Mouse (Mus musculus): Measurements from ENCODE around the gene Hmga1. TPM values are rescaled to one million over a fixed set of nuclear protein-coding genes. Genes with fewer than 3 reads are reported as not detected.

Gene Hmga1
- total RNA-seq, 2 experiments from 2014 or later = 24.0 to 25.2 TPM

- intact Hi-C loops (cut with DNase I) = no loop called here
- DNase-seq = no peak
These were observed 23.5 kb downstream of the Hmga1 start for GRCm38 (mm10) chr17:27579816-27580215.

- intact Hi-C loops (cut with DNase I) = no loop called here
- DNase-seq = no peak
These were observed 24.2 kb downstream of the Hmga1 start for GRCm38 (mm10) chr17:27580392-27581068.

GRCm38 (mm10) chr17:27583185-27583894, 27.0 kb downstream of the Hmga1 start:
- DNase-seq = no peak
- intact Hi-C loops (cut with DNase I) = no loop called here

DNA sequence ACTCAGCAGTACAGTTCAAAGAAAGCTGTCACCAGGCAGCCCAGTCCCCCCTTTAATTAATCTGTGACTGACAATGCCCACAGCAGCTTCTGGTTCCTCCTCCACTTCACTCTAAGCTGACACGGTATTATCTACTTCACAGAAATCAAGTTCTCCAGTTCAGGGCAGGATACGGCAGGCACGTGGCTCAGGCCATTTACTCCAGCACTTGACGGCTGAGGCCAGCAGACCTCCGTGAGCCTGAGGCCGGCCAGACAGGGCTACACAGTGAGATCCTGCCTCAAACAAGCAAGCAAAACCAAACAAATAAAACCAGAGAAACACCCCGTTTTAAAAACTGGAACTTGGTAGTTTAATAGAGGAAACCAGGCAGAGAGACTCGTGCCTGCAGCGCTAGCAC, 30.4 kb downstream of the Hmga1 start:
- intact Hi-C loops (cut with DNase I) = no loop called here
- no peak for DNase-seq

DNA sequence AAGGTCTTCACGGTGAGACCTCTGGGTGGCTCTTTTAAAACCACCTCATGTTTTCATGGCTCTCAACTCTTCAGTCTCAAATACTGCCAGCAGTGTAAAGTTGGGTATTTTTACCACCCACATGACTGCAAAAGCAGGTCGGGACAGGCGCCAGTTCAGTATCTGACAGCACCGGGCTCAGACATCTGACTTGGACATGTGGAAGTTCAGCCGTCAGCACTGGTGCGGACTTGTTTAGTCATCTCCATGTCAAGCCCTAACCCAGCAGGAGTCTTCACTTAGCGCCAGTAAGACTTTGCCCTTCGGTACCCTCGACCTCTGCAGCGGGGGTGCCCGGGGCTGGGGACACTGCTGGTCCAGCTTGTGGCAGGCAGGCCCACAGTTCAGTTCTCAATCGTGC, 31.0 kb downstream of the Hmga1 start:
- intact Hi-C loops (cut with DNase I) = no loop called here
- peak in 1 of 2 experiments; percentile 39 for DNase-seq

DNA sequence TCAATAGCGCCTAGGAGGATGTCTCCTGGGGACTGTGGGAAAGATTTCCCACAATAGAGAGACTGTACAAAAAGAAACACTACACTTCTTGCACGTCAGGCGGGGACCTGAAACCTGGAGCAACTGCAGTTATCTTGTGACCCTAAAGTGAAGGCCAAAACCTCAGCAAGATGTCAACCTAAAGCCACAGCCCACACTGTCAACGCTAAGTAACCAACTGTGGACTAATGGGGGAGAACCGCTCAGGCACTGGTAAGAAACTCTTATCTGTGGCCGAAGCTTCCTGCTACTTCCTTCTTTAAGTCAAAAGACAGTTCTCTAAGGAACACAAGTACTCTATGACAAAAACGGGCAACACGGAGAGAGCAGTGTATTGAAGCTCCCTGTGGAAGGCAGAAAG, 31.9 kb downstream of the Hmga1 start:
- intact Hi-C loops (cut with DNase I) = no loop called here
- DNase-seq = no peak

DNA sequence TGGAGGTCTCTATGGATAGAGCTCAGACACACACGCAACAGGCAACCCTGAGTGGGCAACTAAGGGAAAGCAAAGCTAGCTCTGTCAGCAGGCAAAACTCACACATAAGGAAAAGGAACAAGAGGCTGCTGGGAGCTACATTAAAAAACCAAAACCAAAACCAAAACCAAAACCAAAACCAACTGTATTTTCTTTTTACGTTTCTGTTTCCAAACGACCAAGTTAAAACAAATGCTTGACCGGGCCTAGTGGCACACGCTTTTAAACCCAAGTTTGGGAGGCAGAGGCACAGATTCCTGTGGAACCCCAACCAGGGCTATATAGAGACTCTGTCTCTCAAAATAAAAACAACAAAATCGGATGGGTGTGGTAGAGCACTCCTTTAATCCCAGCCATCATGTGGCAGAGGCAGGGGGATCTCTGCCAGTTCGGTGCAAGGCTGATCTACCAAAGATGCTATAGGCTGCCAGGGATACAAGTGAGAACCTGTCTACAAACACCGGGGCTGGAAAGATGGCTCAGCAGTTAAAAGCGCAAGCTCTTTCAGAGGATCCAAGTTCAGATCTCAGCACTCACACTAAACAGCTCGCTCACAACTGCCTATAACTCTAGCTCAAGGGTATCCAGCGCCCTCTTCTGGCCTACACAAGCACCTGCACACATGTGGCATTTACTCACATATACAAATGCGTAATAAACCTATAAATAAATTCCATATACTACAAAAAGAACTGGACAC, 35.7 kb downstream of the Hmga1 start:
- no peak for DNase-seq
- intact Hi-C loops (cut with DNase I) = no loop called here

DNA sequence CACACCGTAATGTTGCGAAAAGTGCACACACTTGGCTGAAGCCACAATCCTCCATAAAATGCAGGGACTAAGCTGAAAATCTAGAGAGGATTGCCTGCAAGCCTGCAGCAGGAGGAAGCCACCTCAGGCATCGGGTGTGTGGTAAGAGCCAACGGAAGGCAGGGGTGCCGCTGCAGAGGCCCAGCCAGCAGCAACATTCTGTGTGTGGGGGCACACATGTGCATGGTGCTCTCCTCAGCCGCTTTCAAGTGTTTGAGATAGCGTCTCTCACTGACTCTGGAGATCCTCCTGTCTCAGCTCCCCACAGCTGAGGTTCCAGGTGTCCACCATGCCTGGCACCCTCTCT, 36.2 kb downstream of the Hmga1 start:
- intact Hi-C loops (cut with DNase I) = no loop called here
- DNase-seq = no peak

DNA sequence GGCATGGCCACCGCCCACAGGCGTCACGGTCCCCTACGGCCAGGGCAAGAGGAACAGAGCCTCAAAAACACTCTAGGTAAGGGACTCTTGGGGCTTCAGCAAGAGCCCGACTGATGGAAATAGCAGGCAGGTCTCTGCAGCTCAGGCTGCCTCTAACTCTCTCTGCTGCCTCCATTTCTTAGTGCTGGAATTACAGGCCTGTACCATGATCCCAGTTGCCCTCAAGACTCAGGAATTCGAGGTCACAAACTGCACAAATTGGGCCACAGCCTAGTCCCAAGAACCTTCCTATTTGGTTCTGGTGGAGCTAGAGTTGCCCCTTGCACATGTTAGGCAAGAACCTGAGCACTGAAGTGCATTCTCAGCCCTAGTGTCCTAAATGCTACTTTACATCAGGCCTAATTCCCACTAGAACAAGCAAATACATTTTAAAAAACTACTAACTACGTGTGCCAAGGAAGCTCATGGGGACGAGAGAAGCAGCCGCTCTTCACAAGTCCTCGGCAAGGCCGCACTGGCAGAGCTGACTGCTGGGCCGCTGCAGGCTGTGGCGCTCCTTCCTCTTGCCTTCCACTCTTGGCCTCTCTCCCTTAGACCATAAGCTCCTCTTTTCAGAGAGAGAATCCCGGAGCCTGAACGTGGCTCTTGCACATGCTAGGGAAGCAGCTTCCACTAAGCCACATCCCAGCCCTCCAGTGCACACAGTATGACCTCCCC, 39.5 kb downstream of the Hmga1 start:
- intact Hi-C loops (cut with DNase I) = no loop called here

DNA sequence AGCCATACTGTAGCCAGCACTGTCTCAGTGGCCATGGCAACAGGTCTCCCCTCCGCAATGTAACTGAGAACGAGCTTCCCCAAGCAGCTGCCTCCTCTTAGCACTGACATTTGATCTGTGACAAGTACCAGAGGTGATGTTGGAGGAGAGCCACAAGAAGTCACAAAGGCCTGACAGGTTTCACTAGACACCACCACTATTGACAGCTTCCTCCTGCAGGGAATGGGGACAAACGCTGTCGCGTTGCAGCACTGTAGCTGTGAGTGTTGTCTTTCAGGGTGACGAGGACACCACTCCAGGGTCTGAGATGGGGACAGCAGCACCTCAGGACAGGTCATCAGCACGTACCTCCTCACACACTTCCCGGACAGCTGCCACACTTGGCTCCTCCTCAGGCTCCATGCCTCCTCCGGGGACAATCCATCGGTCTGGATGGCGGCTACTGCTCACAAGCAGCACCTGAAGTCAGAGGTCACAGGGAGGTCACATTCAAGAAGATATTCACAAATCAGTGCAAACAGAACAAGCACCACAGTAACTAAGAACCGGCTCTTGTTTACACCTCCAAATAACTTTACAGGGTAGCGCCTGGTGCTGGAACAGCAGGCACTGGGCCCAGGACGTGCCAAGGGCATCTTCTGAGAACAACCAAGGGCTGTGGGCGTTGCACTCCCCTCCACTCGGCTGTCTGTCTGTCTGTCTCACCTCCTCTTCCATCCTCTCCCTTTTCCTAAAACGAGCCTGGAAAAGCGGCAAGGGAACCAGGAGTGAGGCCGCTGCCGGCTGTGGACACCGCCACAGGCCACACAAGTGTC, 40.3 kb downstream of the Hmga1 start:
- DNase-seq = no peak
- intact Hi-C loops (cut with DNase I) = no loop called here

More for the DNA sequence above, 39.5 kb downstream of the Hmga1 start:
- DNase-seq = no peak

- DNase-seq = no peak
- intact Hi-C loops (cut with DNase I) = no loop called here
These were observed 44.0 kb downstream of the Hmga1 start for GRCm38 (mm10) chr17:27600286-27600685.

GRCm38 (mm10) chr17:27600869-27601268, 44.6 kb downstream of the Hmga1 start:
- DNase-seq = no peak
- intact Hi-C loops (cut with DNase I) = no loop called here

- no peak for DNase-seq
- intact Hi-C loops (cut with DNase I) = no loop called here
These were observed 46.7 kb downstream of the Hmga1 start for GRCm38 (mm10) chr17:27603036-27603435.

- DNase-seq = peak; percentile 50 to 59
- intact Hi-C loops (cut with DNase I) = no loop called here
These were observed 47.4 kb downstream of the Hmga1 start for GRCm38 (mm10) chr17:27603522-27604234.

DNA sequence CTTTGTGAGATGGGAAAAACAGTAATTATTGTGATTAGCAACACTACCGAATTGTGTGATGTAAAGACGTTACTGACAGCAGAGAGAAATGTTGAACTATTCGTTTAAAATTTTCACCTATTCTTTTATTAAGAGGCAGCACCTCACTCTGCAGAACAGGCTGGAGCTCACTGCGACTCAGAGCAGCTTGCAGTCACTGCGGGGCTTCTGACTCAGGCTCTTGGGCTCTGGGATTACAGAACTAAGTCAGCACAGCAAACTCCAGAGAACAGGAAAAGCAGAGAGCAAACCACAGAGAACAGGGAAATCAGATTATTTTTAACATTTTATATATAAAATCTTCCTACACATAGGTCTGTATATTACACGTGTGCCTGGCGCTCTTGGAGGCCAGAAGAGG, 53.3 kb downstream of the Hmga1 start:
- intact Hi-C loops (cut with DNase I) = no loop called here
- no peak for DNase-seq

GRCm38 (mm10) chr17:27610679-27611518, 54.6 kb downstream of the Hmga1 start:
- intact Hi-C loops (cut with DNase I) = no loop called here
- no peak for DNase-seq

DNA sequence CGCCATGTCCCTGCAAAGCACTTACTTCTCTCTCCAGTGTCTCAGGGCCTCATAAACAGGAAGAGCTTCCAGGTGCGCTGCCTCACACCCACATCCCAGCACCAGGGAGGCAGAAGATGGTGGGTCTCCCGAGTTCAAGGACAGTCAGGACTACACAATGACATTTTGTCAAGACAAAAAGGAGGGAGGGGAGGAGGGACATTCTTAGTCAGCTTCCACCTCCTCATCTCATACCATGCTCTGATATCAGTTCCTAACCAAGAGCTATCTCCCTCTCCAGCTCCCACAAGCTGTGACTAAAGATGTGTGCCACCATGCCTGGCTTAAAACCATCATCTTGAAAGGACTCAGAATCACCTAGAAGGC, 55.2 kb downstream of the Hmga1 start:
- no peak for DNase-seq
- intact Hi-C loops (cut with DNase I) = no loop called here

- DNase-seq = no peak
These were observed 55.7 kb downstream of the Hmga1 start for GRCm38 (mm10) chr17:27611994-27612393.

GRCm38 (mm10) chr17:27613016-27613415, 56.7 kb downstream of the Hmga1 start:
- no peak for DNase-seq
- intact Hi-C loops (cut with DNase I) = no loop called here

More at GRCm38 (mm10) chr17:27611994-27612393, 55.7 kb downstream of the Hmga1 start:
- intact Hi-C loops (cut with DNase I) = no loop called here

Measured in gastrocnemius, postnatal 36 days (tissue).